Mouse (Mus musculus) cortical plate, adult 2 months (tissue): Measurements from ENCODE around the gene Shd. TPM values are rescaled to one million over a fixed set of nuclear protein-coding genes. Genes with fewer than 3 reads are reported as not detected.
A peak's percentile ranks its signal among the peaks of the same experiment; 100 is the strongest.

ENCODE experiments used
- H3K27ac ChIP-seq: fragments of 200-500 bp; 2 replicates; pipeline ENCODE4 v1.5.1; 2012; ENCODE audit warnings: low read length, control low read depth, inconsistent platforms; ENCODE audit not compliant: insufficient read depth
- H3K4me1 ChIP-seq: fragments of 200-500 bp; 2 replicates; pipeline ENCODE4 v1.6.1; 2011; ENCODE audit warnings: low read length; ENCODE audit not compliant: control insufficient read depth, insufficient read depth
- H3K4me3 ChIP-seq: fragments of 200-500 bp; 2 replicates; pipeline ENCODE4 v1.5.1; 2011; ENCODE audit warnings: mild to moderate bottlenecking, low read length, control low read depth; ENCODE audit not compliant: insufficient read depth
- CTCF ChIP-seq: fragments of 200-500 bp; IDR thresholded peaks from 2 replicates; pipeline ENCODE4 v1.5.1; 2011; ENCODE audit warnings: mild to moderate bottlenecking, control low read depth, low read length; ENCODE audit not compliant: insufficient read depth; ENCODE audit errors: extremely low read depth
- POLR2A ChIP-seq: fragments of 200-500 bp; IDR thresholded peaks from 2 replicates; pipeline ENCODE4 v1.6.1; 2011; ENCODE audit warnings: mild to moderate bottlenecking, low read length, control low read depth; ENCODE audit not compliant: insufficient read depth; ENCODE audit errors: extremely low read depth
- polyA plus RNA-seq: library from polyadenylated mRNA; depleted of rRNA; stranded (reverse); fragments of >200 nt; gene quantifications from 2 replicates; pipeline ENCODE4 v1.2.3, GENCODE M21; 2012

Shd gene
- polyA plus RNA-seq, 1 experiment: 74.8 TPM

GRCm38 (mm10) chr17:55957726-55958583 lies 12.3 kb upstream of the Shd start:
- Histone ChIP-seq H3K4me3 (0 out of 2 replicates have a peak overlapping the region, but pooled peaks have one; percentile 37), H3K4me1 (peaks cover 2% of the 10 kb centered on the region), H3K27ac (no peak overlapping the region)

GRCm38 (mm10) chr17:55958584-55958886 lies 11.7 kb upstream of the Shd start:
- no peak for TF ChIP-seq POLR2A
- no peak for TF ChIP-seq CTCF
- Histone ChIP-seq H3K4me1 (peaks cover 2% of the 10 kb centered on the region), H3K27ac (no peak overlapping the region), H3K4me3 (peak overlapping the region; percentile 37)

More at GRCm38 (mm10) chr17:55957726-55958583, 12.3 kb upstream of the Shd start:
- TF ChIP-seq CTCF (no peak), POLR2A (no peak)

GRCm38 (mm10) chr17:55958918-55959728 lies 11.1 kb upstream of the Shd start, which contains the start of gene Yju2:
Gene Yju2, plus strand, starts transcription at chr17:55959099.
- H3K4me3 ChIP-seq: peak within 1 kb of the TSS; percentile 37
- TF ChIP-seq POLR2A (peak; percentile 69; the same call in 1 of the 2 replicates), CTCF (no peak)
- H3K27ac ChIP-seq: peak within 1 kb of the TSS; percentile 40
- peaks cover 2% of the 10 kb centered on the region for H3K4me1 ChIP-seq

GRCm38 (mm10) chr17:55959946-55960740 lies 10.1 kb upstream of the Shd start:
- TF ChIP-seq CTCF (no peak), POLR2A (no peak)
- Histone ChIP-seq H3K4me1 (peaks cover 2% of the 10 kb centered on the region), H3K4me3 (peak overlapping the region; percentile 37; the same call in 1 of the 2 replicates), H3K27ac (no peak overlapping the region)

GRCm38 (mm10) chr17:55960791-55961190 lies 9.5 kb upstream of the Shd start:
- TF ChIP-seq CTCF (no peak), POLR2A (no peak)

GRCm38 (mm10) chr17:55961631-55962030 lies 8.6 kb upstream of the Shd start:
- peaks cover 2% of the 10 kb centered on the region for H3K4me1 ChIP-seq
- H3K27ac ChIP-seq: no peak overlapping the region
- TF ChIP-seq CTCF: no peak
- H3K4me3 ChIP-seq: no peak overlapping the region

More at GRCm38 (mm10) chr17:55960791-55961190, 9.5 kb upstream of the Shd start:
- no peak overlapping the region for H3K27ac ChIP-seq
- H3K4me1 ChIP-seq: peaks cover 2% of the 10 kb centered on the region
- no peak overlapping the region for H3K4me3 ChIP-seq

- TF ChIP-seq CTCF (no peak), POLR2A (no peak)
- Histone ChIP-seq H3K27ac (no peak overlapping the region), H3K4me1 (peaks cover 2% of the 10 kb centered on the region), H3K4me3 (no peak overlapping the region)
Measured at GRCm38 (mm10) chr17:55963171-55963570, 7.1 kb upstream of the Shd start.

- TF ChIP-seq POLR2A (no peak), CTCF (no peak)
- H3K4me3 ChIP-seq: no peak overlapping the region
- peaks cover 2% of the 10 kb centered on the region for H3K4me1 ChIP-seq
- H3K27ac ChIP-seq: no peak overlapping the region
Measured at GRCm38 (mm10) chr17:55964496-55964895, 5.8 kb upstream of the Shd start.

- Histone ChIP-seq H3K27ac (no peak overlapping the region), H3K4me1 (peaks cover 4% of the 10 kb centered on the region), H3K4me3 (no peak overlapping the region)
- no peak for TF ChIP-seq CTCF
- no peak for TF ChIP-seq POLR2A
Measured at GRCm38 (mm10) chr17:55964996-55965395, 5.3 kb upstream of the Shd start.
